ENCODE assay signal across 40 mouse cellular contexts in genomic region chr7:14552284-14552683, GRCm38 (mm10). TPM values are rescaled to one million over a fixed set of nuclear protein-coding genes. Genes with fewer than 3 reads are reported as not detected.
"Had no signal": no experiment of that assay in that cellular context is flagged by ENCODE, and none has a peak within 500 bp of the region (broad histone marks: within the 10 kb centered on the region; RNA-seq: fewer than 3 reads in every experiment).

No protein-coding gene starts in this region.

- H3K4me1 ChIP-seq: embryonic facial prominence, embryonic 10.5 days; embryonic facial prominence, embryonic 12.5 days; embryonic facial prominence, embryonic 13.5 days; embryonic facial prominence, embryonic 15.5 days; forebrain, embryonic 10.5 days; forebrain, embryonic 12.5 days; forebrain, embryonic 13.5 days; forebrain, embryonic 15.5 days had no signal

- H3K27me3 ChIP-seq: embryonic facial prominence, embryonic 12.5 days; embryonic facial prominence, embryonic 13.5 days; embryonic facial prominence, embryonic 15.5 days; forebrain, embryonic 12.5 days; forebrain, embryonic 13.5 days; forebrain, embryonic 15.5 days had no signal

- H3K36me3 ChIP-seq: embryonic facial prominence, embryonic 10.5 days; embryonic facial prominence, embryonic 12.5 days; embryonic facial prominence, embryonic 13.5 days; embryonic facial prominence, embryonic 15.5 days; forebrain, embryonic 10.5 days; forebrain, embryonic 12.5 days; forebrain, embryonic 15.5 days had no signal

- DNase-seq: cerebellum, adult 8-10 months; cerebellum, adult 9-10 months; cerebellum, adult 9-11 months; cerebellum, postnatal 10 days; cerebellum, postnatal 14 days; cerebellum, postnatal 25 days; cerebellum, postnatal 36 days; embryo, embryonic 11 days; forebrain, postnatal 0 days; gastrocnemius, adult 2 months; gastrocnemius, postnatal 10 days; gastrocnemius, postnatal 14 days; gastrocnemius, postnatal 25 days; gastrocnemius, postnatal 36 days; heart, adult 11 months; heart, adult 18-20 months; heart, adult 2 months had no signal

- H3K4me3 ChIP-seq: embryonic facial prominence, embryonic 10.5 days; embryonic facial prominence, embryonic 12.5 days; embryonic facial prominence, embryonic 13.5 days; embryonic facial prominence, embryonic 15.5 days; erythroblast, embryonic 14.5 days; forebrain, embryonic 10.5 days; forebrain, embryonic 12.5 days; forebrain, embryonic 13.5 days; forebrain, embryonic 15.5 days; gastrocnemius, adult 2 months; heart, adult 2 months had no signal

- H3K9ac ChIP-seq: embryonic facial prominence, embryonic 12.5 days; embryonic facial prominence, embryonic 13.5 days; embryonic facial prominence, embryonic 15.5 days; forebrain, embryonic 12.5 days; forebrain, embryonic 13.5 days; forebrain, embryonic 15.5 days; forebrain, postnatal 0 days had no signal

- H3K27ac ChIP-seq: embryonic facial prominence, embryonic 10.5 days; embryonic facial prominence, embryonic 12.5 days; embryonic facial prominence, embryonic 13.5 days; embryonic facial prominence, embryonic 15.5 days; forebrain, embryonic 10.5 days; forebrain, embryonic 12.5 days; forebrain, embryonic 13.5 days; forebrain, embryonic 15.5 days; gastrocnemius, adult 2 months; heart, adult 2 months had no signal

RNA-seq across cellular contexts. Expression of gene Vmn1r90, which starts 11.0 kb away (rescaled TPM):
- total RNA-seq: common myeloid progenitor, adult 5-6 weeks; gastrocnemius, adult 18-20 months; gastrocnemius, adult 2 months; gastrocnemius, adult 8-10 months; granulocyte monocyte progenitor cell, adult 5-6 weeks; heart, adult 18-20 months had no signal
- polyA plus RNA-seq: erythroblast, embryonic 14.5 days; heart, adult 2 months had no signal

RNA-seq across cellular contexts. Expression of gene Sult2a7, which starts 58.3 kb away (rescaled TPM):
- total RNA-seq: common myeloid progenitor, adult 5-6 weeks; forebrain, postnatal 0 days; gastrocnemius, adult 18-20 months; gastrocnemius, adult 2 months; gastrocnemius, adult 8-10 months; gastrocnemius, postnatal 10 days; gastrocnemius, postnatal 14 days; gastrocnemius, postnatal 25 days; gastrocnemius, postnatal 36 days; gastrocnemius, postnatal 4 days; granulocyte monocyte progenitor cell, adult 5-6 weeks; heart, adult 18-20 months; heart, adult 2 months; heart, adult 8-10 months had no signal
- polyA plus RNA-seq: cortical plate, adult 2 months; embryonic facial prominence, embryonic 10.5 days; embryonic facial prominence, embryonic 11.5 days; embryonic facial prominence, embryonic 12.5 days; embryonic facial prominence, embryonic 13.5 days; embryonic facial prominence, embryonic 14.5 days; embryonic facial prominence, embryonic 15.5 days; erythroblast, embryonic 14.5 days; forebrain, embryonic 10.5 days; forebrain, embryonic 11.5 days; forebrain, embryonic 12.5 days; forebrain, embryonic 13.5 days; forebrain, embryonic 14.5 days; forebrain, embryonic 15.5 days; forebrain, embryonic 16.5 days; forebrain, postnatal 0 days; frontal cortex, adult 2 months; gonadal fat pad, adult 2 months; heart, adult 2 months had no signal
